Mouse (Mus musculus): Measurements from ENCODE around the gene Fbxw4. TPM values are rescaled to one million over a fixed set of nuclear protein-coding genes. Genes with fewer than 3 reads are reported as not detected.
"Not testable (repeated sequence)": the region's sequence is repeated elsewhere in the genome, so short reads cannot be mapped to it uniquely, and the experiment has no call there.

The Fbxw4 gene
- polyA plus RNA-seq, 1 experiment from 2014 or later = 3.3 TPM

GRCm38 (mm10) chr19:45652286-45652988, 7.7 kb downstream of the Fbxw4 start:
- Histone ChIP-seq H3K4me1 (peaks cover 20% of the 10 kb centered on the region), H3K27ac (no peak overlapping the region), H3K4me3 (no peak overlapping the region), H3K4me2 (replicated peaks) (no peak overlapping the region), H3K9me3 (replicated peaks) (no peaks in the 10 kb centered on the region), H3K9ac (no peak overlapping the region), H3K36me3 (no peaks in the 10 kb centered on the region), H3K27me3 (peaks cover 3% of the 10 kb centered on the region; the same call in 1 of the 2 replicates)
- 60% methylated on average over 15 of the region's 15 CpGs for WGBS
- ATAC-seq (ENCODE audit: low FRiP score) = no peak

GRCm38 (mm10) chr19:45651524-45651923, 8.6 kb downstream of the Fbxw4 start:
- 92% methylated on average over 8 of the region's 8 CpGs for WGBS
- H3K27ac ChIP-seq = no peak overlapping the region
- peaks cover 3% of the 10 kb centered on the region for H3K27me3 ChIP-seq
- no peak for ATAC-seq (ENCODE audit: low FRiP score)
- H3K9ac ChIP-seq = no peak overlapping the region
- H3K4me3 ChIP-seq = no peak overlapping the region
- no peaks in the 10 kb centered on the region for H3K36me3 ChIP-seq
- peaks cover 15% of the 10 kb centered on the region for H3K4me1 ChIP-seq
- H3K9me3 ChIP-seq (replicated peaks) = no peaks in the 10 kb centered on the region
- H3K4me2 ChIP-seq (replicated peaks) = no peak overlapping the region

- Histone ChIP-seq H3K27ac (no peak overlapping the region), H3K9me3 (replicated peaks) (no peaks in the 10 kb centered on the region), H3K9ac (no peak overlapping the region), H3K4me2 (replicated peaks) (no peak overlapping the region), H3K27me3 (peaks cover 3% of the 10 kb centered on the region; the same call in 1 of the 2 replicates), H3K4me1 (0 out of 2 replicates have a peak, but pooled peaks cover 3% of the 10 kb centered on the region), H3K36me3 (no peaks in the 10 kb centered on the region), H3K4me3 (no peak overlapping the region)
- WGBS = 80% methylated on average over 4 of the region's 4 CpGs
- ATAC-seq (ENCODE audit: low FRiP score) = no peak
Observed at GRCm38 (mm10) chr19:45649776-45650175, 10.3 kb downstream of the Fbxw4 start.

- not testable (repeated sequence) for H3K27me3 ChIP-seq; H3K27ac ChIP-seq; H3K4me3 ChIP-seq; H3K4me1 ChIP-seq; H3K9me3 ChIP-seq (replicated peaks); H3K9ac ChIP-seq; H3K4me2 ChIP-seq (replicated peaks); H3K36me3 ChIP-seq
- 96% methylated on average over 6 of the region's 6 CpGs for WGBS
- peak; percentile 76; the same call in 1 of the 2 replicates for ATAC-seq (ENCODE audit: low FRiP score)
Observed at GRCm38 (mm10) chr19:45648469-45648868, 11.6 kb downstream of the Fbxw4 start.

GRCm38 (mm10) chr19:45646866-45647265, 13.2 kb downstream of the Fbxw4 start:
- Histone ChIP-seq H3K36me3 (no peaks in the 10 kb centered on the region), H3K9ac (no peak overlapping the region), H3K27ac (no peak overlapping the region), H3K4me2 (replicated peaks) (no peak overlapping the region), H3K9me3 (replicated peaks) (no peaks in the 10 kb centered on the region), H3K4me1 (0 out of 2 replicates have a peak, but pooled peaks cover 3% of the 10 kb centered on the region), H3K27me3 (no peaks in the 10 kb centered on the region; the same call in 1 of the 2 replicates), H3K4me3 (no peak overlapping the region)
- no peak for ATAC-seq (ENCODE audit: low FRiP score)
- WGBS = 56% methylated on average over 4 of the region's 4 CpGs

GRCm38 (mm10) chr19:45640691-45641090, 19.4 kb downstream of the Fbxw4 start:
- 86% methylated on average over 7 of the region's 7 CpGs for WGBS
- peaks cover 3% of the 10 kb centered on the region; the same call in 1 of the 2 replicates for H3K36me3 ChIP-seq
- H3K4me1 ChIP-seq = no peaks in the 10 kb centered on the region
- no peak overlapping the region for H3K27ac ChIP-seq
- no peaks in the 10 kb centered on the region for H3K27me3 ChIP-seq
- no peak overlapping the region for H3K4me2 ChIP-seq (replicated peaks)
- ATAC-seq (ENCODE audit: low FRiP score) = no peak
- H3K9me3 ChIP-seq (replicated peaks) = no peaks in the 10 kb centered on the region
- H3K4me3 ChIP-seq = no peak overlapping the region
- H3K9ac ChIP-seq = no peak overlapping the region

- Histone ChIP-seq H3K4me2 (replicated peaks) (no peak overlapping the region), H3K9me3 (replicated peaks) (no peaks in the 10 kb centered on the region), H3K4me1 (no peaks in the 10 kb centered on the region), H3K36me3 (peaks cover 12% of the 10 kb centered on the region), H3K27me3 (no peaks in the 10 kb centered on the region), H3K27ac (no peak overlapping the region), H3K9ac (no peak overlapping the region), H3K4me3 (no peak overlapping the region)
- WGBS = 73% methylated on average over 5 of the region's 5 CpGs
- no peak for ATAC-seq (ENCODE audit: low FRiP score)
Observed at GRCm38 (mm10) chr19:45635960-45636359, 24.2 kb downstream of the Fbxw4 start.

GRCm38 (mm10) chr19:45631584-45631983, 28.5 kb downstream of the Fbxw4 start:
- ATAC-seq (ENCODE audit: low FRiP score) = no peak
- H3K27ac ChIP-seq = no peak overlapping the region
- 62% methylated on average over 3 of the region's 3 CpGs for WGBS
- peaks cover 19% of the 10 kb centered on the region for H3K36me3 ChIP-seq
- no peak overlapping the region for H3K9ac ChIP-seq
- H3K4me2 ChIP-seq (replicated peaks) = no peak overlapping the region
- no peaks in the 10 kb centered on the region for H3K9me3 ChIP-seq (replicated peaks)
- H3K4me3 ChIP-seq = no peak overlapping the region
- no peaks in the 10 kb centered on the region for H3K4me1 ChIP-seq
- H3K27me3 ChIP-seq = peaks cover 3% of the 10 kb centered on the region; the same call in 1 of the 2 replicates

GRCm38 (mm10) chr19:45630953-45631352, 29.2 kb downstream of the Fbxw4 start:
- Histone ChIP-seq H3K36me3 (peaks cover 19% of the 10 kb centered on the region), H3K9me3 (replicated peaks) (no peaks in the 10 kb centered on the region), H3K4me2 (replicated peaks) (no peak overlapping the region), H3K27ac (no peak overlapping the region), H3K9ac (no peak overlapping the region), H3K27me3 (peaks cover 3% of the 10 kb centered on the region; the same call in 1 of the 2 replicates), H3K4me3 (no peak overlapping the region), H3K4me1 (no peaks in the 10 kb centered on the region)
- no peak for ATAC-seq (ENCODE audit: low FRiP score)
- 69% methylated on average over 5 of the region's 5 CpGs for WGBS

GRCm38 (mm10) chr19:45629219-45629618, 30.9 kb downstream of the Fbxw4 start:
- Histone ChIP-seq H3K4me2 (replicated peaks) (no peak overlapping the region), H3K9ac (no peak overlapping the region), H3K36me3 (peaks cover 9% of the 10 kb centered on the region; the same call in 1 of the 2 replicates), H3K4me3 (no peak overlapping the region), H3K27me3 (peaks cover 4% of the 10 kb centered on the region; the same call in 1 of the 2 replicates), H3K4me1 (no peaks in the 10 kb centered on the region), H3K27ac (no peak overlapping the region), H3K9me3 (replicated peaks) (no peaks in the 10 kb centered on the region)
- ATAC-seq (ENCODE audit: low FRiP score) = no peak
- 91% methylated on average over 3 of the region's 3 CpGs for WGBS

- ATAC-seq (ENCODE audit: low FRiP score) = no peak
- Histone ChIP-seq H3K4me2 (replicated peaks) (no peak overlapping the region), H3K4me1 (no peaks in the 10 kb centered on the region), H3K9ac (no peak overlapping the region), H3K4me3 (no peak overlapping the region), H3K27ac (no peak overlapping the region), H3K9me3 (replicated peaks) (no peaks in the 10 kb centered on the region), H3K36me3 (peaks cover 14% of the 10 kb centered on the region; the same call in 1 of the 2 replicates), H3K27me3 (peaks cover 9% of the 10 kb centered on the region; the same call in 1 of the 2 replicates)
- WGBS = 42% methylated on average over 6 of the region's 6 CpGs
Observed at GRCm38 (mm10) chr19:45628649-45629048, 31.5 kb downstream of the Fbxw4 start.

- H3K4me2 ChIP-seq (replicated peaks) = no peak overlapping the region
- H3K4me1 ChIP-seq = peaks cover 5% of the 10 kb centered on the region
- H3K9ac ChIP-seq = no peak overlapping the region
- ATAC-seq (ENCODE audit: low FRiP score) = no peak
- no peaks in the 10 kb centered on the region for H3K9me3 ChIP-seq (replicated peaks)
- H3K36me3 ChIP-seq = peaks cover 14% of the 10 kb centered on the region; the same call in 1 of the 2 replicates
- H3K27me3 ChIP-seq = peaks cover 9% of the 10 kb centered on the region; the same call in 1 of the 2 replicates
- H3K27ac ChIP-seq = no peak overlapping the region
- no peak overlapping the region for H3K4me3 ChIP-seq
- 20% methylated on average over 3 of the region's 3 CpGs for WGBS
Observed at GRCm38 (mm10) chr19:45627036-45627435, 33.1 kb downstream of the Fbxw4 start.

- Histone ChIP-seq H3K4me2 (replicated peaks) (no peak overlapping the region), H3K27me3 (peaks cover 18% of the 10 kb centered on the region), H3K9me3 (replicated peaks) (no peaks in the 10 kb centered on the region), H3K36me3 (0 out of 2 replicates have a peak, but pooled peaks cover 7% of the 10 kb centered on the region), H3K27ac (no peak overlapping the region), H3K4me3 (no peak overlapping the region), H3K4me1 (peaks cover 7% of the 10 kb centered on the region), H3K9ac (no peak overlapping the region)
- ATAC-seq (ENCODE audit: low FRiP score) = no peak
- WGBS = 86% methylated on average over 4 of the region's 4 CpGs
Observed at GRCm38 (mm10) chr19:45623710-45624109, 36.4 kb downstream of the Fbxw4 start.

Measured in hindbrain, embryonic 12.5 days (tissue).